Mouse (Mus musculus): ENCODE measurements around the gene Rpl26.

Rpl26 gene

DNA sequence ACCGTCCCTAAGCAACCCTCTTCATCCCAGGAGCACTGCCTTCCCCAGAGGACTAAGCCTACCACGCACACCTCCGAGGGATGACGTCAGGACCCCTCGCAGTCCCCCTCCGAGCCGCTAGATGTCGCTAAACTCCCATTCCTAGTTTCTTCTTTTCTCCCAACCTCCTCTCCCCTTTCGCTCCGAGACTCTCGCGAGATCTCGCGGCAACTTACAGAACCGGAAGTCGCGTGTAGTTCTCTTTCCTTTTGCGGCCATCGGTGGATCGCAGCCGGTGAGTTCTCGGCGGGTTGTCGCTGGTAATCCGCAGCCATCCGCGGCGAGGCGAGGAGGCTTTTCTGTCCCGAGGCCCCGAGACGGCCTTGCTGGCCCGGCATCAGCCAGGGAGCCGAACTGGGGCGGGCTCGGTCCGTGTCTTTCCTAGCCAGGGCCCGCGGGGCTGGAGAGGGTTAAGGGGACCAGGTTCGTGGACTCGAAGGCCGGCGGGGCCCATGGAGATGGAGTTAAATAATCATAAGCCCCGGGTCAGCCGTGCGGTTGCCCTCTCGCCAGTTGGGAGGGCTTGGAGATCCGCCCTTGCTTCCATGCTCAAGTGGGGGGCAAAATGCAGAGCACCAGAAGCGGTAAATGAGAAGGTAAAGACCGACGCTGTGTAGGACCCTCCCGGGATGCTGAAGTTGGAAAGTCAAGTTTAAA, at the start of gene Rpl26:
Gene Rpl26, plus strand, starts transcription at position 233 of the 696 bp plus-strand sequence.
- peak; percentile 97 for DNase-seq (ENCODE audit: low read depth, low spot score)

DNA sequence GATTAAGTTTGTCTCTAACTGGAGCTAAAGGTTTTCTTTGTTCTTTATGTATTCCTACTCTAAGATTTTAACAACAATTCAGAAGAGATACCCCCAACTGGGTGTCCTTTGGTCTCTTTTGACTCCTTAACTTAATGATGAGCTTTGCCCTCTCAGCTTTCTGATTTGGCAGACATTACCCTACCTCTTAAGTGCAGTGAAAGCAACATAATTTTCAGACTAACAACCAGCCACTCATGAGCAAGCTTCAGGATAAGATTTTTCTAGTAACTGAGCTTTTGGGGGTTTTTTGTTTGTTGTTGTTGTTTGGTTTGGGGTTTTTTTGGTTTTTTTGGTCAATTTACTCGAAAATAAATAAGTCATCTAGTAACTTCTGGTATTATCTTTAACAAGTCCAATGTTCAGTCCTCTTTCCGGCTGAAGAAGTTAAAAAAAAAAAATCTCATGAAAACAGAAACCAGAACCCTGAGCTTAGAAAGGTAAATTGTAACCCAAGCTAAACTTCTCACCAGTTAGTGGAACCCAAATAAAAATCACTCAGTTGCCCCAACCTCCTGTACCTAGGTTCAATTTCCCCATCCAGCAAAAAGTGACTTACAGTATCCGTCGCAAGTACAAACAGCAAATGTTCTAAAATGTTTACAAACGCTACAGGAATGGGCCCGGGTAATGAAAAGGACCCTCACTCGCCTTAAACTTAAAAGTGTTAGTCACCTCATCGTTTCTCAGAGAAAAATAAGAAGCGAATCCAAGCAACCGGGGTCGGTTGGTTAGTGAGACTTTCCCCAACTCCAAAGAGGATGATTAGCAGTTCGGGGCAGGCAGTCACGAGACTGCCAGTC, 49.5 kb upstream of the Rpl26 start:
- DNase-seq (ENCODE audit: low read depth, low spot score): no peak

GRCm38 (mm10) chr11:68852486-68852901, 48.9 kb upstream of the Rpl26 start:
- no peak for DNase-seq (ENCODE audit: low read depth, low spot score)

- DNase-seq (ENCODE audit: low read depth, low spot score): peak; percentile 97
Observed at GRCm38 (mm10) chr11:68852932-68853409, 48.4 kb upstream of the Rpl26 start.

DNA sequence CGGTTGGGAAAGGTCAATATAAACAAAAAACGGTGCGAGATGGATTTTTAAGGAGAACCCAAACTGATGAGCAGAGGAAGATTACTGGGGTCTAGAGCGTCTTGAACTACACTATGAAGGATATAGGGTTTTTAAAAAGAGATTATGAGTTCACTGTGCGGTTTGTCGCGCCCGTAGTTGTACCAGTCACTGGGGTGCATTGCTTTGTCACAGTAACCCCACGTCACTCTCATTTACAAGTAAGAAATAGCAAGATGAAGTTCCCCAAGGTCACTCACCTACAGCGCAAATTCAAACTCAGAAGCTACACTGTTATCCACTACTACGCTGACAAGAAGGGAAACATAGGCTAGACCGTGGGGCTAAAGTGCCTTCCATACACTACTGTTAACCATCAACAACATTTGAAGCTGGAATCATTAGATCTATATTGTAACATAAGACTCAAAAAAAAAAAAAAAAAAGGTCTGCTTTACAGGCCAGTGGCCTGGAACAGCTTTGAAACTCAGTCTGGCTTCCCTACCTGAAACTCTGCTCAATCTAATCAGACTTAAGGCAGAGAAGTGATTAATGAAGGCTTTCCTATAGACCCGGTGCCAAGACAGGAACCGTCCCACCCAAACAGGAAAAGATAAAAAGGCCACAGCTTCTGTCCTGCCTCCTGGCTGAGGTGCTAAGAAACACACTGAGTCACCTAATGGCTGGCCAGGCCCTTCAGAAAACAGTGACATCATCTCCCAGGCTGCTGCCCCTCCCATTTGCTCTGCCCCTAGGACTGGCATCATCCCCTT, 47.6 kb upstream of the Rpl26 start:
- no peak for DNase-seq (ENCODE audit: low read depth, low spot score)

GRCm38 (mm10) chr11:68854621-68855020, 46.8 kb upstream of the Rpl26 start:
- no peak for DNase-seq (ENCODE audit: low read depth, low spot score)

DNA sequence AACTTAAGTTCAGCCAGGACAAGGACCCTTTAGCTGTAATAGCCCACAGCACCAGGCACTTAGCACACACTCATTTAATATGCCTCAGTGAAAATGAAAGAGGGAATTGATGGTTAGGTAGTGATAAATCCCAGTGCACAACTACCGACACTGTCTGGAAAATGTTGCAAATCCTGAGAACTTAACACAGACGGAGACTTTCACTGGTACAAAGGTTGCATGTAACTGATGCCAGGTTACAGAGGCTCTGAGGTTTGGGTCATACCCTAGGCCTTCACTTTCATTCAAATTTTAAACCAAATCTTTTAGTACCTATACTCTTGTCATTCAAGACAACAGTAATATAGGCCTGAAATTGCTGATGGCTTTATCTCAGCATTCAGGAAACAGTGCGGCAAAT, 44.1 kb upstream of the Rpl26 start:
- no peak for DNase-seq (ENCODE audit: low read depth, low spot score)

- no peak for DNase-seq (ENCODE audit: low read depth, low spot score)
Observed at GRCm38 (mm10) chr11:68859943-68860593, 41.3 kb upstream of the Rpl26 start.

DNA sequence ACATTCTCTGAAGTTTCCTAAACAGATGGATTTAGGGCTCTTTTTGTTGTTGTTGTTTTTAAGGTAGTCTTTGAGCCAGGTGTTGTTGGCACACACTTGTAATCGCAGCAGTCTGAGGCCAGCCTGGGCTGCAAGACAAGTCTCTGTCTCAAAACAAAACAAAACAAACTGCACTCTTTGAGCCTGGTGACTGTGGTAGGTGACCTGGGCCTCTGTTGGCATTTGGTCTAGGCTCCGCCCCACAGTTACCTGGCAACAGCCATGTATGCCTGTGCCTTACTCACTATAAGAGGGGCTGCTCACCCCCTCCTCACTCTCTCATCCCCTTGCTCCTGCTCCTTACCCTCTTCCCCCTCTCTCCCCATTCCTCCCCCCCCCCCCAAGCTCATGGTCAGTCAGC, 39.1 kb upstream of the Rpl26 start:
- DNase-seq (ENCODE audit: low read depth, low spot score): no peak

DNA sequence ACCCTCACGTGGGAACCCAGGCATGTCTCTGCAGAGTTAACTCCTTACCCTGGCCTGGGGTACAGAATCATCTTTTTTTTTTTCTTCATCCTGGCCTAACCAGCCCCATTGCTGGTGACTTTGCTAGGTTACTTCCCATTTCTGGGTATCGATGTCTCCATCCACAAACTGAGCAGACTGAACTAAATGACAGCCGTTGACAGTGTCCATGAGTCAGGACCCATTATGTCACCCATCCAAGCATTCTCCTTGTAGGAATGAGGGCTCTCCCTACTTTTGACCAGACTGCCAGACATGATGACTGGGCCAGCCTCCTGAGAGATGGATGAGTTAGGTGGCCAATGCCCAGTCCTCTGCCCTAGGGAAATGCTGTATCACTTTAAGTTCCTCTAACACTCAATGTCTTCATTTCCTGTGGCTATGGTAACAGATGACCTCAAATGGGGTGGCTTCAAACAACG, 37.7 kb upstream of the Rpl26 start:
- no peak for DNase-seq (ENCODE audit: low read depth, low spot score)

- no peak for DNase-seq (ENCODE audit: low read depth, low spot score)
Observed at GRCm38 (mm10) chr11:68864544-68865189, 36.7 kb upstream of the Rpl26 start.

DNA sequence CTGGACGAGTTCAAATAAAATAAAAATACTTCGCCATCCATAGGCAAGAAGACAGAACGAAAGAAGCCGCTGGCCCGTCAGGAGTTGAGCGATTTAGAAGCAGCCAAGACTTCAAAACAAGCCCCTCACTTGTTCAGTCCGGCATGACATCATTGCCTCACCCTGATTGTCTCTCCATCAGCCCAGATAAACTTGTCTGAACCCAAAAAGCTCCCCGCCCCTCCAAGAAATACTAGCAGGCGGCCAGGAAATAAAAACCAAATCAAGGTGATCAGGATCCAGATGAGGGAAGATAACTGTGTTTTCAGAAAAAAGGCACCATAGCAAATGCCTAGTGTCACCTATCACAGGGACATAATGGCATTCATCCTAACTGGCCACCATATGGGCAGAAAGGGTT, 30.1 kb upstream of the Rpl26 start:
- DNase-seq (ENCODE audit: low read depth, low spot score): no peak

DNA sequence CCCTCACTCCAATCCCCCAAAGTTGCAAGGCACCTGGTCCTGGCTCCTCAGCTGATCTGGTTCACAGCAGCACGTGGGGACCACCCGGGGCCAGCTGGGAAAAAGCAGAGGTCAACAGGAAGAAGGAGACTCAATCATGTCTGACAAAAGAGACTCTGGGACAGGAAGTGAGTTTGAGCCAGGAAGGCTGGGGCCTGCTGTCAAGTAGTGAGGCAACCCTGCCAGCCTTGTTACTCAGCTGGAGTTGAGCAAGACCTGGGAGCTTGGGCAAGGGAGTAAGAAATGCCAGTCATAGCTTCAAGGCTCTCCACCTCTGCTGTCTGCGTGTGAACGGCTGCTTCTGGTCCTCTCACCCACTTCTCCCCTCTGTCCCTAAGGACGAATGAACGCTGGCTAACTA, 29.6 kb upstream of the Rpl26 start, which contains the start of gene Ndel1:
Gene Ndel1, minus strand, starts transcription at position 111 of the 400 bp plus-strand sequence.
- DNase-seq (ENCODE audit: low read depth, low spot score): no peak

GRCm38 (mm10) chr11:68874841-68875240, 26.5 kb upstream of the Rpl26 start:
- no peak for DNase-seq (ENCODE audit: low read depth, low spot score)

DNA sequence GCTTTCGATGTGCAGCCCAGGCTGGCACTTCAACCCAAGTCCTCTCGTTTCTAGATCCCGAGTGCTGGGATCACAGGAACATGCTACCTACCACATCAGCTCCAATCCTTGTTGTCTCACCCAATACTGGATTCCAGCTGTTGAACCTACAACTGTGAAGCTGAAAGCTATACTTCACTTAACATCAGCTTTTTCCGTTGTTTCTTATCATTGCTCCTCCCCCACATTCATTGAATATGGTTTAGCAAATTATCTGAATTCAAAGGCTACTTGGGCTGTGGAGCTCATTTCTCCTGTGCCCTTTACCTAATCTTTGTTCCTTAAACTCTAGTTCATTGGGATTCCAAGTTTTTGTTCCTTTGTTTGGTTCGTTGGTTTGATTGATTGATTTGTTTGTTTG, 22.6 kb upstream of the Rpl26 start:
- no peak for DNase-seq (ENCODE audit: low read depth, low spot score)

DNA sequence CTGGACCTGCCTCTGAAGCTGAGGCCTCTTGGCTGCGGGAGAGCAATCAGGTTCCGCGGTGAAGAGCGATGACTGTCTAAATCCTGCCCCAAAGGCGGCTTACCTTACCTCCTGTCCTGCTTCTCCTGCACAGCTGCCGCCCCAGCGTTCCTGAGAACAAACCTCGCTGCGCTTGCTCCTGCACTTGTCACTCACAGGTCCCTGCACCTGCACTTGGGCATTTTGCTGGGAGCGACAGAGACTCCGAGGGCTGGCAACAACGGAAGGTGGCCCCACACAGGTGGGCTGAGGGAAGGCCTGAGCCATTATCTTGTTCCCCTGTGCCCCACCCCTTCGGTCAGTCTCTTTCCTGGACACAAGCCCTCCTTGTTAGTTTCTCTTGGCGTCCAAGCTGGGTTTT, 19.3 kb upstream of the Rpl26 start:
- DNase-seq (ENCODE audit: low read depth, low spot score): no peak

DNA sequence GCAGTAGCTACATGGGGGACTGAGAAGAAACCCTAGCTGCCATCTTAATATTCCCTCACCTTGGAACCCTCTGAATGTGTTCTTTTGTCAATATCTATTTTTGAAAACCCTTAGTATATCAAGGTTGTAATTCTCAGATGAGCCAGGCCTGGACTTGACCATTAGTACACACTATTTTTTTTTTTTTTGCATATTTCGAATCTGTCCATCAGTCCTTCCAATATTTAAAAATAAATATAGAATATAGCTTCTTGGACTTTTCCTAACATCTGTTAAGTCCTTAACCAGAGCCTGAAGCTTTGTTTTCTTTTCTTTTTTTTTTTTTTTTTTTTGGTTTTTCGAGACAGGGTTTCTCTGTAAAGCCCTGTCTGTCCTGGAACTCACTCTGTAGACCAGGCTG, 17.5 kb upstream of the Rpl26 start:
- no peak for DNase-seq (ENCODE audit: low read depth, low spot score)

- DNase-seq (ENCODE audit: low read depth, low spot score): no peak
Observed at GRCm38 (mm10) chr11:68884368-68884767, 17.0 kb upstream of the Rpl26 start.

GRCm38 (mm10) chr11:68886091-68886490, 15.3 kb upstream of the Rpl26 start:
- DNase-seq (ENCODE audit: low read depth, low spot score): no peak

- DNase-seq (ENCODE audit: low read depth, low spot score): no peak
Observed at GRCm38 (mm10) chr11:68888253-68888652, 13.1 kb upstream of the Rpl26 start, which contains the start of gene Rnf222. Gene Rnf222, plus strand, starts transcription at chr11:68888553.

DNA sequence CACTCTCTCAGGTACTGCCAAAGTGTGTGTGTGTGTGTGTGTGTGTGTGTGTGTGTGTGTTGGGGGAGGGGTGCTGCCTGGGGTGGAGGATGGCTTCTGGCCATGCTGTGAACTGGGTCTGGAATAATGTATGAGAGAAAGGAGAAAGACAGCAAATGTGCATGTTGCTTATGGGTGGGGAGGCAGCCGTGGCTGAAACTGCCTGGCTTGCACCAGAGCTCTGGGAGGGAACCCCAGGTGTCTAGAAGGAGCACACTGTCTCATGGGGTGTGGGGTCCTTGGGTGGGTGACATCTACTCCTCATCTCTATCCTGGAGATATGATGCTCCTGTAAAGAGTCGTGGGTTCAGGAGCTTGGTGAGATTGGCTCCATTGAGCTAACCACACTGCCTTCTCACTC, 12.7 kb upstream of the Rpl26 start:
- DNase-seq (ENCODE audit: low read depth, low spot score): no peak

All from brain, embryonic 18.5 days (tissue).